ENCODE assay signal across 29 mouse cellular contexts in the genomic region with DNA sequence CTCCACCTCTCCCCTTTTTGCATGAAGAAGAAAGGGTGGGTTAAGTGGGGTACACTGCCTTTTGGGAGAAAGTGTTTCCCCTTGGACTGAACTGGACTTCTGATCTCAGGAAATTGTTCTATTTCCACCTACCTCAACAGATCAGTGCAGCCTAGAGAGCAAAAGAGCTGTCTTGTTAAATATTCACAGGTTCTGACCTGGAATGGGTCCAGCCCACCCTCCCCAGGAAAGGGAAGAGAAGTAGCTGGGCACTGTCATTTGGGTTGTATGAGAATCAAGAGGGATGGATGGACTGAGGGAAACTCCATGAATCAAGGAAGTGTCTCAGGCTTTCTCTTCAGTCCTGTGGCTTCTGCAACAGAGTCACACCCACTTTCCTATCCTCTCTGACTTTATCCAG. TPM values are rescaled to one million over a fixed set of nuclear protein-coding genes. Genes with fewer than 3 reads are reported as not detected.
"Had no signal": no experiment of that assay in that cellular context is flagged by ENCODE, and none has a peak within 500 bp of the region (broad histone marks: within the 10 kb centered on the region; RNA-seq: fewer than 3 reads in every experiment).

No protein-coding gene starts in this region.

- H3K9ac ChIP-seq: liver, embryonic 12.5 days; liver, embryonic 15.5 days; lung, embryonic 15.5 days had no signal

- H3K4me3 ChIP-seq: left cerebral cortex, adult 2 months; liver, embryonic 12.5 days; liver, embryonic 15.5 days; lung, embryonic 15.5 days; megakaryocyte, embryonic 14.5 days; midbrain, embryonic 10.5 days had no signal

- H3K27me3 ChIP-seq: liver, embryonic 12.5 days; liver, embryonic 15.5 days; lung, embryonic 15.5 days had no signal

- H3K9me3 ChIP-seq: liver, embryonic 12.5 days; liver, embryonic 15.5 days; lung, embryonic 15.5 days had no signal

- H3K27ac ChIP-seq: left cerebral cortex, adult 2 months; liver, embryonic 12.5 days; liver, embryonic 15.5 days; lung, embryonic 15.5 days; midbrain, embryonic 10.5 days had no signal

- H3K4me2 ChIP-seq: liver, embryonic 12.5 days; liver, embryonic 15.5 days; lung, embryonic 15.5 days had no signal

- ATAC-seq: intestine, postnatal 0 days; liver, embryonic 12.5 days had no signal

- H3K36me3 ChIP-seq: liver, embryonic 12.5 days; liver, embryonic 15.5 days; lung, embryonic 15.5 days; midbrain, embryonic 10.5 days had no signal

- H3K4me1 ChIP-seq: liver, embryonic 12.5 days; liver, embryonic 15.5 days; lung, embryonic 15.5 days; megakaryocyte, embryonic 14.5 days; midbrain, embryonic 10.5 days had no signal

- DNase-seq: layer of hippocampus, postnatal 36 days; lung, adult 18-20 months; lung, postnatal 10 days; lung, postnatal 36 days; midbrain, embryonic 14.5 days; thymus, adult 18-20 months; thymus, postnatal 36 days had no signal

RNA-seq across cellular contexts. Expression of a gene that starts 1.3 kb away (rescaled TPM):
- total RNA-seq: layer of hippocampus, adult 8-10 months; layer of hippocampus, postnatal 10 days; layer of hippocampus, postnatal 36 days; left cerebral cortex, adult 2 months; left cerebral cortex, postnatal 10 days; left cerebral cortex, postnatal 36 days; midbrain, postnatal 0 days had no signal
- polyA plus RNA-seq: limb, embryonic 11.5 days; limb, embryonic 14.5 days; liver, embryonic 12.5 days; lung, embryonic 15.5 days; midbrain, embryonic 10.5 days; midbrain, embryonic 14.5 days; midbrain, postnatal 0 days; neural tube, embryonic 11.5 days; neural tube, embryonic 14.5 days; urinary bladder, adult 2 months had no signal

RNA-seq across cellular contexts. Expression of a gene that starts 15.2 kb away (rescaled TPM):
- total RNA-seq: layer of hippocampus, adult 8-10 months; layer of hippocampus, postnatal 10 days; layer of hippocampus, postnatal 36 days; left cerebral cortex, adult 2 months; left cerebral cortex, postnatal 10 days; left cerebral cortex, postnatal 36 days; midbrain, postnatal 0 days had no signal
- polyA plus RNA-seq: intestine, embryonic 14.5 days; intestine, postnatal 0 days; limb, embryonic 11.5 days; limb, embryonic 14.5 days; liver, embryonic 12.5 days; lung, embryonic 15.5 days; midbrain, embryonic 10.5 days; midbrain, embryonic 14.5 days; midbrain, postnatal 0 days; neural tube, embryonic 11.5 days; neural tube, embryonic 14.5 days; small intestine, adult 2 months; spleen, adult 2 months; stomach, embryonic 16.5 days; testis, adult 2 months; urinary bladder, adult 2 months had no signal

RNA-seq across cellular contexts. Expression of a gene that starts 23.7 kb away (rescaled TPM):
- total RNA-seq: layer of hippocampus, adult 8-10 months; layer of hippocampus, postnatal 10 days; layer of hippocampus, postnatal 36 days; left cerebral cortex, adult 2 months; left cerebral cortex, postnatal 10 days; left cerebral cortex, postnatal 36 days; midbrain, postnatal 0 days had no signal
- polyA plus RNA-seq: limb, embryonic 11.5 days; liver, embryonic 12.5 days; lung, embryonic 15.5 days; midbrain, embryonic 10.5 days; midbrain, embryonic 14.5 days; midbrain, postnatal 0 days; neural tube, embryonic 11.5 days; neural tube, embryonic 14.5 days; testis, adult 2 months; urinary bladder, adult 2 months had no signal

RNA-seq across cellular contexts. Expression of a gene that starts 33.4 kb away (rescaled TPM):
- total RNA-seq: layer of hippocampus, adult 8-10 months; layer of hippocampus, postnatal 10 days; layer of hippocampus, postnatal 36 days; left cerebral cortex, adult 2 months; left cerebral cortex, postnatal 10 days; left cerebral cortex, postnatal 36 days had no signal
- polyA plus RNA-seq: intestine, embryonic 14.5 days; limb, embryonic 11.5 days; liver, embryonic 12.5 days; liver, embryonic 15.5 days; lung, embryonic 15.5 days; midbrain, embryonic 10.5 days; midbrain, embryonic 14.5 days; midbrain, postnatal 0 days; neural tube, embryonic 11.5 days; neural tube, embryonic 14.5 days; small intestine, adult 2 months had no signal
